Mouse (Mus musculus) brain, embryonic 14.5 days (tissue): ENCODE measurements around the gene Kif2a.

ENCODE experiments used
- CTCF ChIP-seq: fragments of 200-500 bp; IDR thresholded peaks from 2 replicates; pipeline ENCODE4 v1.5.1; 2012; ENCODE audit warnings: inconsistent platforms, mild to moderate bottlenecking, moderate library complexity, borderline replicate concordance; ENCODE audit not compliant: insufficient read depth, insufficient read length; ENCODE audit errors: extremely low read depth
- POLR2A ChIP-seq: fragments of 200-500 bp; IDR thresholded peaks from 2 replicates; pipeline ENCODE4 v1.6.1; 2012; ENCODE audit warnings: mild to moderate bottlenecking, inconsistent platforms, borderline replicate concordance; ENCODE audit not compliant: poor library complexity, insufficient read depth, insufficient read length, severe bottlenecking; ENCODE audit errors: extremely low read depth

DNA sequence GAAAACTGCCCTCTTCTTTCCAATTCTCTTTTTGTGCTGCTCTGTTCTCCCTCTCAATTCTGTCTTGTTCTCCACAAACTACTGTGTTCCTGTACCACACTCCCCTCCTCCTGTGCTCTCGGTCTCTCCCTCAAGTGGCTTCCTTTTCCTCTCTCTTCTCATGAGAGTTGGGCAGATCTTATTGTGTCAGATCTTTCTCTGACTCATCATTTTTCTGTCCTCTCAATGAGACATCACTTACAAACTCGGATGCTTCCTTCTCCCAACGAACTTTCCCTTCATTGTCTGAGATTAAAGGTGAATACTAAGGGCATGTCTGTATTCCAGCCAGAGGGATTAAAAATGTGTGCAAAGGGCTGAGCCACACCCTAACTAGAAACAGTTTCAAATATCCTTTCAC is 3.7 kb upstream of the Kif2a start:
- TF ChIP-seq CTCF = no peak
- no peak for TF ChIP-seq POLR2A
